Mouse (Mus musculus) frontal cortex, postnatal 36 days (tissue): ENCODE results near the gene Snx5.

ENCODE experiments used
- DNase-seq, 2 experiments: peaks; one replicate each; pipeline ENCODE4 v3.0.0; 2022; ENCODE audit warnings: low spot score in 2 of 2

The Snx5 gene

DNA sequence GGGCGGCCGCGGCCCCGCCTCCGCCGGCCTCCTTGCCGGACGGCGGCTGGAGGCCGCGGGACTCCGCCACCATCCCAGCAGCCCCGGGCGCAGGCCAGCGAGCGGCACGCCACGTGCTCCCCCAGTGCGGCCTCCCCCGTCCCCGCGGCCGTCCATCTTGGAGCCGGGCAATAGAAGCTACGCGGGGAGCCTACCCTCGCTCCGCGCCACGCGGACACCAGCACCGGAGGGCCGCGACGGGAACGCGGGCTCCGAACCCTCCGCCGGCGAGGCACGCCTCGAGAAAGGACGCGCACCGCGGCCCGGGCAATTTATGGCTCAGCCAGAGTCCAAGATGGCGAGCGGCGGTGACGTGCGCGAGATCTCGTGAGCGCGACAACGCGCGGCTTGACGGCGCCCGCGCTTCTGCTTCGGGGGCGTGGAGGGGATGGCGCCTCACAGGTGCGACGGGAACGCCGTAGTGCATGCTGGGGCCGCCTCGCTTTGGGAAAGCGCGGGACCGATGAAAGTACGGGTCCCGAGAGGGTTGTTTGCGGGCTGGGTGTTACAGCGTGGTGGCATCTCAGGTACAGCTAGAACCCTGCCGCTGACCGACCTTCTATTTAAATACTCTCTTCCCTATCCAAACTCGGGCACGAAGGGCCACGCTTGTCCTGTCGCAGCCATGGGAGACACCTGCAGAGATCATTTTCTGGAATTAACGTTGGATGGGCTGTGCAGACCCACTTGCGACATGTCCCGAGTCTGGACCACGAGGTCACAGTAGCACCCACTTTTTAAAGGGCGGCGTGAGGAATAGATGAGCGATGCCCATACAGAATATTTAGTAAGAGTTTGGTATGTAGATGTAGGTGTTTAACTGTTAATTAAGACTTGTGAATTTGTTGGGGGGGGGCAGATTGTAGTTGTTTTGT is at the start of gene Snx5, which contains the start of gene Mgme1:
TSS of gene Snx5 (minus strand) at position 400 of the 914 bp plus-strand sequence.
TSS of gene Mgme1 (plus strand) at position 157 of the 914 bp plus-strand sequence.
- peak; percentile 96 to 98 for DNase-seq

DNA sequence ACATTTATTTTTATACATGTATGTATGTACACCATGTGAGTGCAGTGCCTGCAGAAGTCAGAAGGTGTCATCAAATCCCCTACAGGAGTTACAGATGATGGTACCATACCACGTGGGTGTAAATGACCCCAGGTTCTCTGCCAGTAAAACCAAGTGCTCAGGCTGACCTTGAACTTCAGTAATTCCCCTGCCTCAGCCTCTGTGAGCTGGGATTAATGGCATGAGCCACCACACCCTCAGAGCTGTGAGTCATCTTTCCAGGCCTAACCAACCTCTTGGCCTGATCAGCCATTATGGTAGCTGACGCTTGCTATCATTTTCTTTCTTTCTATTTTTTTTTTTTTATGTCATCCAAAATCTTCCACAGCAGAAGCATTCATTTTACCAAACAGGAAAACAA is 40.7 kb upstream of the Snx5 start:
- no peak for DNase-seq

DNA sequence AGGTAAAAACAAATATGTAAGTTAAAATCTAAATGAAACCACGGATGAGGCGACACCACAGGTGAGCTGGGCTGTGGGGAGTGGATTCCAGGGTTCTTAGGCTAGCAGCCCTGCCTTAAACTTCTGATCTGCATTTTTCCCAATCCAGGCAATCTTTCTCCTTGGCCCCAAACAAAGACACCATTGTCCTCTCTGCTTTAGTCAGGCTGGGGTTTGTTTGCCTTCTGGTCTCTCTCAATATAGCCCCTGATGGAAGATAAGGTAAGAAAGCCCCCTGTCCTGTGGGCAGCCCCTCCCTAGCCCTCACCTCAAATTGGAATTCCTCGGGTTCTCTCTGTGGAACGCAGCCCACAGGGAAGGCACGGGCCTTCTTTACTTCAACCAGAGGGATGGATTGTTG is 39.6 kb upstream of the Snx5 start:
- DNase-seq: no peak

DNA sequence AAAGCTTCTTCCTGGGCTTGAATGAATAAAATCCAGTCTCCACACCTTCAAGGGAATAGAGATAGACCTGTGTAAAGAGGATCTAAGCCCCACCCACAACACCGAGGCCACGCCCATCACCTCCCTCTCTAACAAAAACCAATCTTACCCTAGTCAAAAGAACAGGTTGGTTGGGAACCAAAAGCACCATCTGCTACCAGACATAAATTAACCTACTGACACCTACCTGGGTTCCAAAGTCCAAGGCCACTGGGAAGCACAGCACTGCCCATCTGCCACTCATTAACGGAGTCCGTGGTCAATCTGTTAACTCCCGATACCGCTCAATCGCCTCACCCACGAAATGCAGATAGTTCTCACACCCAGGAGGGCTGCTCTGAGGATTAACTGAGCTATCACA is 37.9 kb upstream of the Snx5 start:
- no peak for DNase-seq

DNA sequence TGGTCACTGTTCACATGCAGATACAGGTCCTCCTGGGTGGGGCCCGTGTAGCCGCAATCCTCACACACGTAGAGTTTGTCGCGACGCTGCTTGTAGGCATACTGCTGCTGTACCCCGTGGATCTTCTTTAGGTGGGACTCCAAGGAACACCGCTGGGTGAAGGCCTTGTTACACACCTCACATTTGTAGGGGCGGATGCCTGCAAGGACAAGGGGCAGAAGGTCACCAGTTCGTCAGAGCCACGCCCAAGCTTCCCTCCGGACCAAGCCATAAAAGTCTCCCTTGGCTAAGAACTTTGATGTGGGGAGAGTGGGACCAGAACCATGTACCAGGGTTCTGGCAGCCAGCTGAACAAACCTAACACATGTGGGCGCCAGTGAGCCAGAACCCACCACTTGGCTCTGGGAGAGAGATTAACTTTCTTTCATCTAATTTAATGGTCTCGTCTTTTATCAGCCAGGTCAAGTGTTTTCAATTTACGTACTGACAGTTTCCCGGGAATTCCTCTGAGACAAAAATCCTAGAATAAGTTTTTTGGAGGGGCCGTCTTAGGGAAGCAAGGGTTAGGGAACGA is 35.1 kb upstream of the Snx5 start:
- no peak for DNase-seq

DNA sequence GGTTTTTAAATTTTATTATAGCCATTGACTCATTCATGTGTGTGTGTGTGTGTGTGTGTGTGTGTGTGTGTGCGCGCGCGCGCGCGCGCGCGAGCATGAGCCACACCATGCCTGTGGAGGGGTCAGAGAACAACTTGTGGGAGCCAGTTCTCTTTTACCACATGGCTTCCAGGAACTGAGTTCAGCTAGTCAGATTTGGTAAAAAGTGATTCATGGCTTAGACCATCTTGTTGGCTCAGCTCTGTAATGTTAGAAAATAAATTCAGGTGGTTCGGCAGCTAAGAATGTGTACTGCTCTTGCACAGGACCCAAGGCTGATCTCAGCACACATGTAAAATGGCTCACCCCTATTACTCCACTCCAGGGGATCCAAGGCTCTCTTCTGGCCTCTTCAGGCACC is 30.4 kb upstream of the Snx5 start:
- no peak for DNase-seq

DNA sequence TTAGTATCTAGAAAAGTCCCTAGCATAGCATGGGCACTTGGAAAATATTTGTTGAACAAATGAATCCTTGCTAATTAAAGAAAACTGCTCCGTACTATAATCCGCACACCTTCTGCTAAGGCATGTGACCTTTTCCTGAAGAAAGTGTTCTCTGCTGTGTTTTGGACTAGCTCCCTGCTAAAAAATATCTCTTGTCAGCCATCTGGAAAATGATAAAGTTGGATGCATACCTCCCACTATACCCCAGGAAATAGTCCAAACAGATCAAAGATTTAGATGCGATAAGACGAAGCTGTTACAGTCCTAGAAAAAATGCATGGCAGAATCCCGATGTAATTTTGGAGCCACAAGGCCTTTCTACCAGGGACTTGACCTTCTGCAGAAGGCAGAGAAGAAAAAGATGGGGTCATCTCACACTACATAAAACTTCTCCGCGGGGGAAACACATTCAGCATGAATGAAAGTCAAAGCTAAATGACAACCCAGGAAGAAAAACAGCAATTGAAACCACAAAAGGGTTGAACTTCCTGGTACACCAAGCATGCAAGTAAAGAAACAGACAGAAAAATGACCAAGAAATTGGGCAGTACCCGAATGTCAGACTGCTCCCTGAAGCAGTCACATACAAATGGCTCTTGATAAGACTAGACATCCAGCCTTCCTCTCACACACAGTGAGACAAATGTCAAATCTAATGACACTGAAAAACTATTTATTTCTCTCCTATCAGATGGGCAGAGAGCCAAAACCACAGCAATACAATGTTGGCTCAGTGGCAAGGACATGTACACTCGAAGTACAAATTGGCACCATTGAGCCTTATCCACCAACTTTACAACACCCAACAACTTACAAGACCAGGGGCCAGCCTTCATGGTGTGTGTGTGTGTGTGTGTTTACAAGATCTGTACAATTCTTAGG is 29.3 kb upstream of the Snx5 start:
- peak in 1 of 2 experiments; percentile 55 for DNase-seq

DNA sequence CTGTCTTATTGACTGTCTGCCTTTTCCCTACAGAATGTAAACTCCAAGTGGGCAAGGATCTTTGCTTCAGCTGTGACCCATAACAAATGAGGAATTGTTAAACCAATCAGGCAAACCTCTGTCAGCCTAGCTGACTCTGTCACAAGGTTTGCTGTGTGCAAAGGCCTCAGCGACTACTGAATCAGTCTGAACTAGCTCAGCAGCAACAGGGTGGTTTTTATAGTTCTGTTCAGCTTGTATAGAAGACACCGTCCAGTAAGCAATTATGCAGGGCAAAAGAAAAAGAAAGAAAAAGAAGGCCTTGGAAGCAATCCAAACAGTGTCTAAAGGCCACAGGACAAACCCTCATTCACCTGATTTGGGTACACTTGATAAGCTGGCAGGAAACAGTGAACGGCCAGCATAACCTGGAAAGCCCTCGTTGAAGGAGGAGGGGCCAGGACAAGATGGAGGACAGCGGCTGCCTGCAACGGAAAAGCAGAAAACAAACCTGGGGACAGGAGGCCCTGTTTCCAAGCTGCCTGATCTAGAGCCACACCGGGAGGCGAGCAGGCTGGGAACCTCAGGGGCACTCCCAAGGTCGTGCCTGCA is 24.5 kb upstream of the Snx5 start:
- no peak for DNase-seq

DNA sequence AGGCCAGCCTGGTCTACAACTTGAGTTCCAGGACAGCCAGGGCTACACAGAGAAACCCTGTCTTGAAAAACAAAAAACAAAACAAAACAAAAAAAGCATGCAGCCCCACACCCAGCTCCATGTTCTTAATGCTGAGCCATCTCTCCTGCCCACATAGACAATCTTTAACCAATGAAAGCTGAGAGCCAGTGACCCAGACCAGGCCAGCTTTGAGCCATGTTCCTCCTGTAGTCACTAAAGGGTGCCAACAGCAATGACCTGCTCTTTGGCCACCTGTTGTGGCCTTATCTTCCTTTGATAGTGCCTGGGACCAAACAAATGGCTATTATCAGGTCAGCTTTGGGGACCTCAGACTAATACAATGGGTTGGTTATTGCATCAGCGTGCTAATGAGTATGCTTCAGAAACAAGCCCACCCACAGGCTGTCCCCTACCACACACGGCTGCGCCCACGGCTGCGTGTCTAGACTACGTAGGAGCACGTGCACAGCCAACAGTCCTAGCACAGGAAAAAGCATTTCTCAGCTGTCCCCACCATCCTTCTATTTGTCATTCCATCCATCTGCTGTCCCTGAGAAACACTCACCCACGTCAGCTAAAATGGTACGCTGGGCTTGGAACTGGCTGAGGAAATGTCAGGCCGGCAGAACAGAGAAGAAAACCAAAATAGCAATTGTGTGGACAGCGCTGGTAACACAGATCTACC is 21.0 kb upstream of the Snx5 start:
- peak; percentile 69 to 89 for DNase-seq

DNA sequence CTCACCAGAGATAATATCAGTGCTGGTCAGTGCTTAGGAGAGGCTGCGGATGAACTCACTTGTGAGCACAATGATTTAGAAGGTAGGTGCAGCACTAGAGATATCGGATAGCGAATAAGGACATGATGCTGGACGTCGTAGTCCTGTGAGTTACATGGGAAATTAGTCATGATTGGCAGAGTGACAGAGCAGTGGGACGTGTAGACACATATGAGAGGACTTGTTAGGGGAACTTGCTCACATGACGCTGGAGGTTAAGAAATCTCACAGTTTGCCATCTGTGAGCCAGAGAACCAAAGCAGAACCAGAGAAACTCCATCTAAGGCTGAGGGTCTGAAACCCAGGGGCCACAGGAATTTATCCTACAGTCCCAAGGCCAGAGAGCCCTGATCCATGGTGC is 19.6 kb upstream of the Snx5 start:
- DNase-seq: no peak

DNA sequence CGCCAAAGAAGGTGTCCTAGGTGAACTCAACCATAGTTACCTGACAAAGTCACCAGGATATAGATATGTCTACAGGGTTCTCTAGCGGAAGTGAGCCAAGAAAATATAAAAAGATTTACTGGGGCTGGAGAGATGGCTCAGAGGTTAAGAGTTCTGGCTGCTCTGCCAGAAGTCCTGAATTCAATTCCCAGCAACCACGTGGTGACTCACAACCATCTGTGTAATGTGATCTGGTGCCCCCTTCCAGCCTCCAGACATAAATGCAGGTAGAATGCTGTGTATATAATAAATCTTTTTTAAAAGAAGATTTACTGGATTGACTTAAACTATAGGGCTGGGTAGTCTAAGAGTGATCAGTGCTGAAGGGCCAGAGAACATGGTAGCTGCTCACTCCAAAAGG is 10.7 kb upstream of the Snx5 start:
- DNase-seq: no peak

DNA sequence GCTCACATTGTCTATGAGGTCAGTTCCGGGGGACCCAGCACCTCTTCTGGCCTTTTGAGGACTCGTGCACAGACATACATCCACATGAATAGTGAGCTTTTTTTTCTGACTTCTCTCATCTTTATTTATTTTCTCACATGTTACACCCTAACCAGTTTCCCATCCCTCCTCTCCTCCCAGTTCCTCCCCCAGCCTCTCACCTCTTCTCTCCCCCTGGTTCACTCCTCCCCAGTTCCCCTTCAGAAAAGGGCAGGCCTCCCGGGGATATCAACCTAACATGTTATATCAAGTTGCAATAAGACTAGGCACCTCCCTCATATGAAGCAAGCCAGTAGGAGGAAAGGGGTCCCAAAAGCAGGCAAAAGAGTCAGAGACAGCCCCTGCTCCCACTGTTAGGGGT is 9.9 kb upstream of the Snx5 start:
- no peak for DNase-seq

DNA sequence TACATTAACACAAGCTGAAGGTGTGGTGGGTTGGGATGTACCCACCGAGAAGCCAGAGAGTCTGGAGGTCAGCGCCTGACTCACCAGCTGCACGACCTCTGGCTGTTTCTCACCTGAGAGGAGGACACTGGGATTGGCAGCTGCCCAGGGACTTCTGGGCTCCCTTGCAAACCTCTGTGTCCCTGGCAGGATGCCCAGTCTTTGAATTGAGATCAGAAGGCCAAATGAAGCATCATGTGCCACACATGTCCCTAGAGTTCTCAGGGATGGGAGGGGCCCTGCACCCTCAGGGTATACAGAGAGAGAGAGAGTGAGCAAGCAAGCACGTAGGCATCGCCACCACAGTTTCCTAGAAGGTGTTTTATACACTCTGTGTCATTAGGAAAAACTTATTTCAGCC is 9.0 kb upstream of the Snx5 start:
- DNase-seq: no peak

DNA sequence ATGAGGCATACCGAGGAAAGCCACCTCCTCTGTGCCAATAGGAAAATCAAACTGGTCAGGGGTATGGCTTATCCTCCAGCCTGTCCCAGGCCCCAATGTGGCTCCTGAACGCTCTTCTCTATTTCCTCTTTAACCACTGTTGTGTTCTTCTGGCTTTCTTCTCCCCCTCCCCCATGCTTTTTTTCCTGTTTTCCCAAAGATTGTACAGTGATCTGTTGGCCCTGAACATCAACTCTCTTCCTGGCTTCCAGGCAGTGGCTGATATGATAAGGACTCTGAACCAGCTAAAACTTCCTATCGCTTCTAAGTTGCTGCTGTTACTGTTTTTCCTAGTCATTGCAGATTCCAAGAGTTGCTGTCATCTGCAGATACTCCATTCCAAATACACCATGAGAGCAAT is 6.2 kb upstream of the Snx5 start:
- DNase-seq: no peak

DNA sequence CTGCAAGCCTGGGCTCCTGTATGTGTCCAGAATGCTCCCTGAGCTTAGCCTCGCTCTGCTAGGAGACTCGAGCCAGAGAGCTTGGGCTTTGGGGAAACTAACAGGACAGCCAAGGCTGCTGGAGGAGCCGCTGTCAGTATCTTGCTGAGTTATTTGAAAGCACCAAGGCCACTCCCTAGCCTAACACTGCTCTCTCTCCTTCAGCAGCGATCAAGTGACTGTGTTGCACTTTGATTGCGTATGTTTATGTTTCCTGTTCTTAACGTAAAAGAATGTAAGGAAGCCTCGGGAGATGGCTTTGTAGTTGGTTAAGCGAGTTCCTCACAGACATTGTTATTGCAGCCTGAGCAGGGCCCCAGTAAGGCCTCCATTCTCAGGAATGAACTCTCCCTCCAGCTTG is 4.0 kb upstream of the Snx5 start:
- no peak for DNase-seq

DNA sequence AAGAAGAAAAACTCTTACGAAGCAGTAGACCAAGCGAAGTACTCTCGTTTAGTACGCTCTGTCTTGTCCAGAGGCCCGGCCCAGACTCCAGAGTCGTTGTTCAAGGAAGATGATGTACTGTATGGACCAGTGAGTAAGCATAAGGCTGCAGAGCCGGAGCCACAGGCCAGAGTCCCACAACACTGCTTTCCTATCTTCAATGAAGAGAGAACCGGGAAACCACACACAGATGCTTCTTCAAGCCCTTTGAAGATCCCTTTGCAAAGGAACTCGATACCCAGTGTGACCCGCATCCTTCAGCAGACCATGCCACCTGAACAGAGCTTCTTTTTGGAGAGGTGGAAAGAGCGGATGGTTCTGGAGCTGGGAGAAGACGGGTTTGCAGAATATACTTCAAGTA is 1.4 kb upstream of the Snx5 start:
- no peak for DNase-seq

DNA sequence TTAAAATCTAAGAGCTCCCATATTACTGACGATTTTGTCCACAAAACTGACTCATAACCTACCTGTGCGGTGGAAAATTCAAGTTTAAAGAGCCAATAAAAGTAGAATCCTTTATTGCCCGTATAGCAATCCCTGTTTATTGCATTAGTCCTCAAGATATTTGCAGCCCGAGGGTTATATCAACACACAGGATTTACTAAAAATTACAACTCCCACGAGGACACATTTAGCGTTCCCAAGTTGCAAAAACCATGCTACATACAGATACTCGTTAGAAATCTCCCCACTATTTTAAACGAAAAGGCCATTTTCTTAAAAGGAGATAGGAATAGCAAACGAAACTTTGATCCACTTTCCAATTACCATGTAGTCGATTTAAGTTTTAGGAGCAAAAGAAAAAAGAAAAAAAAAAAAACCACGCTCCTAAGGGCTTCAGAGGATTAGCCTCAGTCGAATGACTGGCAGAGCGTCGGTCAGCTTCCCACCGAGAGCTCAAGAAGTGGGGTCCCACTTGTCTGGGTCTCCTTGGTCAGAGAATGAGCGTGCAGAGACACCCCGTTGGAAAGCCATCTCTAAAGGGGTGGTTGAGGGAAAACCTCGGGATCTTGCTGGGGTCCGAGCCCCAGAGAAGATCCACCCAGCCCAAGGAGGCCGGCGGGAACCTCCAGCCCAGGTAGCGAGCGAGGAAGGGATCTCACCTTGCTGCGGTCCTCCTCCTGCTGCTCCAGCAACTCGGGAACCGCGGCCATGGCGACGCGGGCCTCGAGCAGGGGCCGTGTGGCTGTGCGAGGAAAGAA is 829 bp downstream of the Snx5 start:
- peak in 1 of 2 experiments; percentile 43 for DNase-seq

DNA sequence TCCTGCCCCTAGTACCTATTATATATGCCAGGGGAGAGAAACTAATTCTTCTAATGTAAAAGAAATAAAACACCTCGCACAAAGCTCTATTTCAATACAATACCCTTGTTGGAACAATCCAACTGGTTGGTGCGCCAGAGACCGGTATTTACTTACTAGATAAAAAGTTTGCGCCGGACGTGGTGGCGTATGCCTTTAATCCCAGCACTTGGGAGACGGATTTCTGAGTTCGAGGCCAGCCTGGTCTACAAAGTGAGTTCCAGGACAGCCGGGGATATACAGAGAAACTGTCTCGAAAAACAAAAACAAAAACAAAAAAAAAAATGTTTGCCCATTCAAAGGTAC is 1.4 kb downstream of the Snx5 start:
- DNase-seq: no peak

DNA sequence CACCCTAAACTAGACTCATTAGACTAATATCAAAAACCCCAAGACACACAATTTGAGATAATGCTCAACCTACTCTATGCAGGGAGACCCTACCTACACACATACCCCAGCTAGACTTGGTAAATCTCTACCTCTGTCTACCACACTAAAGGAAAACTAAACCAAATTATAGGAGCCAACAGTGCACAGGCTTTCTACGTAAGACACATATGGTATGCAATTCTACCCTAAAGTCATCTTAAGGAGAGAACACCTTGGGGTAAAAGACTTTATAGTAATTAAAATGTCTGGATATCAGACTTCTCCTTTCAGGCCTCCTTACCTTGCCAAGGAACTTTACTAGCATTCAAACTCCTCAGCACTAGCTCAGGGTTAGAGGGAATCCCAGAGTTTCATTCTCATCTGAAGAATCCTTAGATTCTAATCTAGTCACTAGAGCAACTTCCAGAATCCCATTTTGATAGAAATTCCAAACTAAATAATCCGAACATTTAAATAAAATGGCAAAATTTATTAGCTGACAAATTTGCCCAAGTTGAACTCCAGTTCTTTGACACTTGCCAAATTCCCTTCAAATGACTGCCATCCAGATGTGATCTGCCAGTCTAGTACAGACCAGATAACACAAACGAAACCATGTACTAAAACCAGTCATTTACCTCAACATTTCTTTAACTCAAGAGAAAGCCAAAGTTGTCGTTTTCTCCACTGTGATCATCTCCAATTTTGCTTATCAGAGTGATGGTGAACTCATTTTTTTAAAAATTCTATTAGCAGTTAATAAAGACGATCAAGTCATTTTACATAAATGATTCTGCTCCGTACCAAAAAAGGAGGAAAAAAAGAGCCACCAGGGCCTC is 2.0 kb downstream of the Snx5 start:
- DNase-seq: no peak

DNA sequence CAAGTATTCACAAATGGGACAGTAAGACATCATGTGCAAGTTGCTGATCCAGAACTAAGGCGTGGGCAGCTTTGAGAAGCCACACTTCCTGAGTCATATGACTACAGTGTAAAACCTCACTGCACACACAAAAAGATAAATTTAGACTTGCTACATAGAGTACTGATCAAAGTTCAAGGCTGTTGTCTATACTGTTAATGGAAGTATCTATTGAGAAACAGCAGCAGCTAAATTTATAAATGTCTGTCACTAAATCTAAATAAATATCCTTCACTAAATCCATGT is 3.0 kb downstream of the Snx5 start:
- no peak for DNase-seq
